Mouse (Mus musculus) lung, postnatal 0 days (tissue): Measurements from ENCODE around the gene Hspa12a. TPM values are rescaled to one million over a fixed set of nuclear protein-coding genes. Genes with fewer than 3 reads are reported as not detected.
A peak's percentile ranks its signal among the peaks of the same experiment; 100 is the strongest.

Source experiments
- ATAC-seq: fragments of 200-750 bp; cut with Nextera tagmentation; 2 replicates; pipeline ENCODE4 v1.8.0; 2017; ENCODE audit warnings: moderate library complexity
- DNase-seq: peaks from one replicate; pipeline ENCODE4 v3.0.0-alpha.2; 2016; ENCODE audit warnings: low spot score
- H3K27ac ChIP-seq: fragments of 300-500 bp; sonication (generic); 2 replicates; pipeline ENCODE4 v1.5.1; 2014; ENCODE audit warnings: antibody characterized with exemption, mild to moderate bottlenecking, low read length, mixed read lengths
- H3K27me3 ChIP-seq: fragments of 300-500 bp; sonication (generic); replicated peaks from 2 replicates; pipeline ENCODE4 v1.6.1; 2014; ENCODE audit warnings: low read length, mixed read lengths; ENCODE audit not compliant: insufficient read depth
- H3K36me3 ChIP-seq: fragments of 300-500 bp; sonication (generic); 2 replicates; pipeline ENCODE4 v1.6.1; 2014; ENCODE audit warnings: low read length, mixed read lengths; ENCODE audit not compliant: insufficient read depth
- H3K4me1 ChIP-seq: fragments of 300-500 bp; sonication (generic); 2 replicates; pipeline ENCODE4 v1.6.1; 2014; ENCODE audit warnings: antibody characterized with exemption, low read depth, low read length, mixed read lengths; ENCODE audit not compliant: insufficient read depth
- H3K4me2 ChIP-seq: fragments of 300-500 bp; sonication (generic); replicated peaks from 2 replicates; pipeline ENCODE4 v1.6.1; 2014; ENCODE audit warnings: low read depth, mild to moderate bottlenecking, low read length, moderate library complexity, mixed read lengths
- H3K4me3 ChIP-seq: fragments of 300-500 bp; sonication (generic); 2 replicates; pipeline ENCODE4 v1.5.1; 2014; ENCODE audit warnings: low read depth, low read length
- H3K9ac ChIP-seq: fragments of 300-500 bp; sonication (generic); replicated peaks from 2 replicates; pipeline ENCODE4 v1.6.1; 2014; ENCODE audit warnings: low read depth, mild to moderate bottlenecking
- H3K9me3 ChIP-seq: fragments of 300-500 bp; sonication (generic); 2 replicates; pipeline ENCODE4 v1.6.1; 2016; ENCODE audit warnings: low read length, mixed read lengths
- CTCF ChIP-seq: IDR thresholded peaks from 2 replicates; pipeline ENCODE4 v1.5.1; 2016; ENCODE audit warnings: antibody characterized with exemption, mild to moderate bottlenecking
- EP300 ChIP-seq: IDR thresholded peaks from 2 replicates; pipeline ENCODE4 v1.6.1; 2016; ENCODE audit warnings: antibody characterized with exemption, mild to moderate bottlenecking, control low read depth
- WGBS: fragments of 180-500 bp; shearing (Covaris S2); extraction: QIAGEN DNeasy Blood & Tissue Kit; methylation state at CpG from one replicate; pipeline ENCODE4 v1.1.7; 2014; 5-methylcytosine and 5-hydroxymethylcytosine counted together
- polyA plus RNA-seq: library from polyadenylated mRNA; unstranded; fragments of >200 nt; fragmentation: Nextera tagmentation; extraction: Ambion mirVana; gene quantifications from 2 replicates; pipeline ENCODE4 v1.2.1, GENCODE M21; 2015

Gene Hspa12a
- polyA plus RNA-seq, 1 experiment from 2014 or later, result 3.3 TPM

DNA sequence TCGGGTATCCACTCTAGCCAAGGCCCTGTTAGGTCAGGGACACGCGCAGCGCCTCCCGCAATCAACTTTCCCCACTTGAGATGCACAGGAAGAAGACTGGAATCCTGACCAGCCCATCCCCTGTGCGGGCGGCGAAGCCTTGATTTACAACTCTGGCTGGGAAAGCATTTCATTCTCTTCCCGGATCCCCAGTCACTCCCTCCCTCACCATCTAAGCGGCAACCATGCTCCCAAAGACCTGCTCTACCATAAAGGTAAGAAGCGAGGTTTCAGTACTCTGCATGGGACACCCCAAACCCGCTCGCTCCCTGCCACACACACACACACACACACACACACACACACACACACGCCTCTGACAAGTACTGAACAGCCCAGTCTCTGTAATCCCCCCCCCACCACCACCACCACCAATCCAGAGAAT lies 83.6 kb downstream of the Hspa12a start:
- ATAC-seq (no peak), DNase-seq (no peak)
- WGBS, result 7% methylated on average over 12 of the region's 14 CpGs

DNA sequence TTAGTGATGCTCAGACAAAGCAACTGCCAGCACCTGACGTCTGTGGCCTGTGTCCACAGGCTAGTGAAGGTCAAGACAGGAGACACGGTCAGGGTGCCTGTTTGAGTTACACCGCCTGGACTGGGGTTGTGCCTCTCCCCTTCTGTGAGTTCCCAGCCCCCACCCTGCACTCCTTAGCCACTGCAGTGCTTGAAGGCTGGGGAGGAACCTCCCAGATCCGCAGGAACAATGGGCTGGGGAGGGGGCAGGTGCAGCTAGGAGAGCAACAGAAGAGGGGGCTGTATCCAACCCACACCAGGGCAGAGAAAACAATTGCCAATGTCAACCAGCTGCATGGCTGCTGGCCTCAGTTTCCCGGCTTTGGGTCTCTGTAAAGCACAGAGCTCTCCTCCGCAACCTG lies 84.1 kb downstream of the Hspa12a start:
- no peak for TF ChIP-seq CTCF
- no peak for TF ChIP-seq EP300
- no peaks in the 10 kb centered on the region for H3K36me3 ChIP-seq
- WGBS, result 23% methylated on average over 6 of the region's 6 CpGs
- H3K9me3 ChIP-seq, result no peaks in the 10 kb centered on the region
- ATAC-seq (no peak), DNase-seq (no peak)
- no peak overlapping the region for H3K4me2 ChIP-seq
- H3K27me3 ChIP-seq, result peaks cover 6% of the 10 kb centered on the region; the same call in 1 of the 2 replicates
- H3K27ac ChIP-seq, result no peak overlapping the region
- H3K4me1 ChIP-seq, result peaks cover 6% of the 10 kb centered on the region; the same call in 1 of the 2 replicates
- no peak overlapping the region for H3K4me3 ChIP-seq
- no peak overlapping the region for H3K9ac ChIP-seq

More for the DNA sequence above, 83.6 kb downstream of the Hspa12a start:
- Histone ChIP-seq H3K9me3 (no peaks in the 10 kb centered on the region), H3K9ac (no peak overlapping the region), H3K27ac (no peak overlapping the region), H3K27me3 (peaks cover 6% of the 10 kb centered on the region; the same call in 1 of the 2 replicates), H3K4me1 (peaks cover 6% of the 10 kb centered on the region; the same call in 1 of the 2 replicates), H3K4me3 (peak overlapping the region; percentile 51; the same call in 1 of the 2 replicates), H3K36me3 (no peaks in the 10 kb centered on the region), H3K4me2 (peak overlapping the region; percentile 88)
- no peak for TF ChIP-seq CTCF
- TF ChIP-seq EP300, result no peak

DNA sequence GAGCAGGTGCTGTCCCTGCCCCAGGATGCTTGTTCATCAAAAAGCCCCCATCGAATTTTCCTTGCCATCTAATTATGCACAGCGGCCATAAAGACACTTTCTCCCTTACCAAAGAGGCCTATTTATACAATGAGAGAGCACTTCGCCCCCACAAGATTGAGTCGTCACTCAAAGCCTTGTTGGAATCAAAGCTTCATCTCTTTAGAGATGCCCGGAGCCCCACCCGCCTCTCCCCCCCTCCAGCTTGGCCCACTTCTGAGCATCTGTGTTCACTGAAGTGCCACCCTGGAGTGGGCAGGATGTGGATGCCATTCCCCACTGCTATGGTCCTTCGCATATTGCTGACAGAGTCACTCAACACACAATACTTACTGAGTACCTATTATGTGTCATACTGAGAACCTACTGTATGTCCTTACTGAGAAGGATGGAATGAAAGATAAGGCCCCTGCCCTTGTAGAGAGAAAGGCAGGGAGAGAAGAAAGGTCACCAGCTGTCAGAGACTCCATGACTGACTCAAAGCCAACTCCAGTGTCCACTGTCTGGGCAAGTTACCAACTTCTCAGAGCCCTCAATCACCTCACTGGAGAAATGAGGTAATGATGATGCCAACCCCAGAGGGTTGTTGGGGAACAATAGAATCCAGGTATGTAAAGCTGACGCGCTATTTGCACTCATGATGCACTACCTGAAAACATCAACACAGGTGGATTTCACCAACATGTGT lies 87.2 kb downstream of the Hspa12a start:
- H3K4me1 ChIP-seq, result peaks cover 6% of the 10 kb centered on the region; the same call in 1 of the 2 replicates
- WGBS, result 86% methylated on average over 9 of the region's 9 CpGs
- H3K36me3 ChIP-seq, result no peaks in the 10 kb centered on the region
- H3K4me2 ChIP-seq, result no peak overlapping the region
- H3K9ac ChIP-seq, result no peak overlapping the region
- ATAC-seq (no peak), DNase-seq (no peak)
- no peaks in the 10 kb centered on the region for H3K9me3 ChIP-seq
- TF ChIP-seq EP300 (no peak), CTCF (no peak)
- no peak overlapping the region for H3K27ac ChIP-seq
- H3K27me3 ChIP-seq, result peaks cover 6% of the 10 kb centered on the region; the same call in 1 of the 2 replicates
- no peak overlapping the region for H3K4me3 ChIP-seq

DNA sequence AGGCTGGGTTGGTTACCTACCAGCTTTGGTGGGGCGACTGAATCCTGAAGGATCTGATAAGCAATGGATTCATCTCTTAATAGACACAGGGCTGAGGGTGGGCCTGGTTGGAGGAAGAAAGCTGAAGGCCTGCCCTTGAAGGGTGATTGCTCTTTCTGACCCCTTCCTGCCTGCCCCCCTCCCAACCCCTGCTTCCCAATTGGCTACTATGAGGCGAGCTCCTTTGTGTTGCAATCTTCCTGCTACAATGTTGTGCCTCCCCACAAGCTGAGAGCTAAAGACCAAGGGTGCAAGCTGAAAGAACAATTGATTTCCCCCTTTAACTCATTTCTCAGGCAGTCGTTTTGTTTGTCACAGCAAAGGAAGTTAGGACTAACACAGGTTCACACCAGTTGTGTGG lies 88.6 kb downstream of the Hspa12a start:
- H3K4me2 ChIP-seq, result no peak overlapping the region
- peaks cover 6% of the 10 kb centered on the region; the same call in 1 of the 2 replicates for H3K27me3 ChIP-seq
- no peak for TF ChIP-seq CTCF
- no peak for TF ChIP-seq EP300
- H3K4me3 ChIP-seq, result no peak overlapping the region
- ATAC-seq, result no peak
- no peak overlapping the region for H3K9ac ChIP-seq
- no peaks in the 10 kb centered on the region for H3K36me3 ChIP-seq
- WGBS, result 55% methylated on average over 3 of the region's 3 CpGs
- no peaks in the 10 kb centered on the region; the same call in 1 of the 2 replicates for H3K4me1 ChIP-seq
- no peak overlapping the region for H3K27ac ChIP-seq
- H3K9me3 ChIP-seq, result no peaks in the 10 kb centered on the region
- DNase-seq, result no peak

DNA sequence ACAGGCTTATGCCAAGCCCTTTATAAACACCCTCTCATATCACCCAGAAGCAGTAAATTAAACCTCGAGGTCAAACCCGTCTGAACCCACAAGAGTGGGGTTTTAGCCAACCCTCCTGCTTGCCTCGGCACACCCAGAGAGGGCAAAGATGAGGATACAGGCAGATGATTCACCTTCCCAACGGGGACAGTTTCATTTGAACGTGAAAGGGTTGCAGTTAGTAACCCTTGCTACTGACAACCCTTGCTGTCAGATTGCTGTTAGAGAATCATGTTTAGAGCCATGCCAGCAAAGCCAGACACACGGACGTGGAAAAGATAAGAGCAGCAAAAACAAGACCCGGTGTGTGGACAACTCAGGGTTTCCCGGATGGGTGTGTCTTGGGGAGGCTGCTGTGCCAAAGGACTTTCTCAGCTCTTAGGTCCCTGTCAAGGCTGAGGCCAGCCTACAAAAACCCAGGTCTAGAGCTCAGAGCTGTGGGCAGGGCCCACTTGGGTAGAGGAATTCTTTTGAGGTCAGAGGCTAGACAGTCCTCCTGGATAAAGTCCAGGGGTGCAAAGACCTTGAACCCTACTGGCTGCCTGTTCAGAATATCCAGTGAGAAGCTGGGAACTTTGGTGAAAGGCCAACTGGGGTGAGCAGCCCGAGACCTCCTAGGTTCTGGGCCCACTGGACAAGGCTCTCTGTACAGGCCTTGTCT lies 90.3 kb downstream of the Hspa12a start:
- ATAC-seq, result no peak
- no peak overlapping the region for H3K4me3 ChIP-seq
- TF ChIP-seq CTCF (no peak), EP300 (no peak)
- H3K36me3 ChIP-seq, result no peaks in the 10 kb centered on the region
- DNase-seq, result no peak
- H3K4me2 ChIP-seq, result no peak overlapping the region
- H3K27me3 ChIP-seq, result no peaks in the 10 kb centered on the region
- no peaks in the 10 kb centered on the region; the same call in 1 of the 2 replicates for H3K4me1 ChIP-seq
- H3K9me3 ChIP-seq, result no peaks in the 10 kb centered on the region
- H3K9ac ChIP-seq, result no peak overlapping the region
- WGBS, result 46% methylated on average over 10 of the region's 10 CpGs
- no peak overlapping the region for H3K27ac ChIP-seq

DNA sequence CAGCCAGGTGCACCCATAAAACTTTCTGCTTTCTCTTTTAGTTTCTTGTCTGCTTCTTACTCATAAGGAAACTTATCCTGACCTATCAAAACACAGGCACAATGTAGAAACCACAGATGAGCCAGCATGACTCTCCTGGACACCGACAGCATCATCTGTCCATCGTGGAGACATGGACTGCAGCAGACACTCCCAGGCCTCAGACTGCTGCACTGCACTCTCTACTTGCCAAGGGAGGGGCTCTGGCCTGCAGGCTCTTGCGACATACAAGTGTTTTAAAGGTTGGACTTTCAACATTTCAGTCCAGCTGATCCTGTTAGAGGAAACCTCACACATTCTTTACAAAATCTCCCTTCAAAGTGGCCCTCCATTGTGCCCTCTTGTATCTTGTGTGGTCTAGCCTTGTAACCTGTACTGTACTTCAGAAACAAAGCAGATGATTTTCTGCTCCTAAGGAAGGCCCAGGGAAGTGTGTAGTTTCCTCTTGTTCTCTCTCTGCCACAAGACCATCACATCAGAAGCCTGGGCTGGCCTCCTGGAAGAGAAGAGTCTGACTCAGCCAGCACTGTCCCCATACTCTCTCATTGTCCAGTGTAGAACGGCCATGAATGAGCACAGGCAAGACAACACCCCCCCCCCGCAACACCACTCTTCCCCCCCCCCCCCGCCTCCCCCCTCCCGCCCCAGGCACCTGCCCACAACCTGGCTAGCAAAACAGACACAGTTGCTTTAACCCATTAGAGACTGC lies 92.6 kb downstream of the Hspa12a start:
- no peaks in the 10 kb centered on the region for H3K36me3 ChIP-seq
- no peaks in the 10 kb centered on the region; the same call in 1 of the 2 replicates for H3K4me1 ChIP-seq
- H3K27ac ChIP-seq, result no peak overlapping the region
- WGBS, result 51% methylated on average over 6 of the region's 7 CpGs
- DNase-seq (peak; percentile 70), ATAC-seq (peak; percentile 72)
- H3K4me2 ChIP-seq, result no peak overlapping the region
- no peaks in the 10 kb centered on the region for H3K27me3 ChIP-seq
- TF ChIP-seq CTCF (no peak), EP300 (no peak)
- no peak overlapping the region for H3K9ac ChIP-seq
- H3K4me3 ChIP-seq, result no peak overlapping the region
- H3K9me3 ChIP-seq, result no peaks in the 10 kb centered on the region
